Mouse (Mus musculus) layer of hippocampus, adult 6 months (tissue): Measurements from ENCODE around the gene Zcwpw1. TPM values are rescaled to one million over a fixed set of nuclear protein-coding genes. Genes with fewer than 3 reads are reported as not detected.

Experiments used
- long read RNA-seq, 2 experiments: library from polyadenylated mRNA; unstranded; transcript quantifications; one replicate each; pipeline ENCODE4 v2.0.0; 2019 to 2020
- polyA plus RNA-seq: library from polyadenylated mRNA; unstranded; fragments of <200 nt; fragmentation: Nextera tagmentation; gene quantifications from 2 replicates; pipeline ENCODE4 v1.2.3, GENCODE M21; 2021

The Zcwpw1 gene
- polyA plus RNA-seq: 3.1 and 3.5 TPM in 2 replicates
- long read RNA-seq, experiment 1, partial matches to known transcripts: 0 of 6 reads
- long read RNA-seq, experiment 1, other reads (novel, unspliced or antisense): 5 of 6 reads
- long read RNA-seq, experiment 2, transcript Zcwpw1-201 (17 exons, 2,222 nt): major isoform, 12 of 26 reads
- long read RNA-seq, experiment 2, partial matches to known transcripts: 2 of 26 reads
- long read RNA-seq, experiment 2, other reads (novel, unspliced or antisense): 12 of 26 reads

GRCm38 (mm10) chr5:137787151-137787928 is at the start of gene Zcwpw1, which contains the start of gene Mepce:
TSS of gene Zcwpw1 (plus strand) at chr5:137787798.
TSS of gene Mepce (minus strand) at chr5:137787655.

GRCm38 (mm10) chr5:137741023-137741931 is 46.3 kb upstream of the Zcwpw1 start, which contains the start of gene Nyap1:
TSS of gene Nyap1 (minus strand) at chr5:137741607.

GRCm38 (mm10) chr5:137745214-137746171 is 42.1 kb upstream of the Zcwpw1 start, which contains the start of gene Tsc22d4:
TSS of gene Tsc22d4 (plus strand) at chr5:137745730.

GRCm38 (mm10) chr5:137778635-137779034 is 9.0 kb upstream of the Zcwpw1 start, which contains the start of gene Ppp1r35:
TSS of gene Ppp1r35 (plus strand) at chr5:137778849.

GRCm38 (mm10) chr5:137835966-137836520 is 48.4 kb downstream of the Zcwpw1 start, which contains the start of gene Pilra:
TSS of gene Pilra (minus strand) at chr5:137836281.

GRCm38 (mm10) chr5:137857960-137858710 is 70.5 kb downstream of the Zcwpw1 start, which contains the start of gene Pilrb1:
TSS of gene Pilrb1 (minus strand) at chr5:137858106.

GRCm38 (mm10) chr5:137871644-137872380 is 84.2 kb downstream of the Zcwpw1 start, which contains the start of gene Pilrb2:
TSS of gene Pilrb2 (minus strand) at chr5:137871815.

Other genes with a start within 250 kb of the Zcwpw1 start
- 83.5 and 108 TPM in 2 replicates for gene Actl6b, start 234.3 kb upstream of the Zcwpw1 start, polyA plus RNA-seq
- 5.8 and 6.8 TPM in 2 replicates for gene Tfr2, start 218.0 kb upstream of the Zcwpw1 start, polyA plus RNA-seq
- 27.3 and 28.5 TPM in 2 replicates for gene Mospd3, start 186.7 kb upstream of the Zcwpw1 start, polyA plus RNA-seq
- 10.9 and 39.7 TPM in 2 replicates for gene Pcolce, start 174.0 kb upstream of the Zcwpw1 start, polyA plus RNA-seq
- not detected in 2 replicates for gene Fbxo24, start 158.8 kb upstream of the Zcwpw1 start, polyA plus RNA-seq
- gene Lrch4, start 158.7 kb upstream of the Zcwpw1 start, polyA plus RNA-seq: 4.9 and 5.3 TPM in 2 replicates
- gene Gm20605, start 158.6 kb upstream of the Zcwpw1 start, polyA plus RNA-seq: 0.31 and 0.34 TPM in 2 replicates
- gene Sap25, start 146.5 kb upstream of the Zcwpw1 start, polyA plus RNA-seq: 0.44 and 0.54 TPM in 2 replicates
- 0.11 and 0.36 TPM in 2 replicates for gene Irs3, start 142.1 kb upstream of the Zcwpw1 start, polyA plus RNA-seq
- gene Agfg2, start 103.1 kb upstream of the Zcwpw1 start, polyA plus RNA-seq: 17.0 and 19.7 TPM in 2 replicates
- 1.1 and 1.4 TPM in 2 replicates for gene Nyap1, start 46.2 kb upstream of the Zcwpw1 start, polyA plus RNA-seq
- gene Tsc22d4, start 42.1 kb upstream of the Zcwpw1 start, polyA plus RNA-seq: 452 and 506 TPM in 2 replicates
- gene Ppp1r35, start 8.9 kb upstream of the Zcwpw1 start, polyA plus RNA-seq: 31.0 and 33.0 TPM in 2 replicates
- 11.8 and 12.1 TPM in 2 replicates for gene Mepce, start 143 bp upstream of the Zcwpw1 start, polyA plus RNA-seq
- 0.84 and 1.5 TPM in 2 replicates for gene Pilra, start 48.5 kb downstream of the Zcwpw1 start, polyA plus RNA-seq
- gene Pilrb1, start 70.3 kb downstream of the Zcwpw1 start, polyA plus RNA-seq: not detected in 2 replicates
- gene Pilrb2, start 84.0 kb downstream of the Zcwpw1 start, polyA plus RNA-seq: not detected in 2 replicates
- not detected in 2 replicates for gene Cyp3a13, start 133.8 kb downstream of the Zcwpw1 start, polyA plus RNA-seq
- gene Gjc3, start 175.3 kb downstream of the Zcwpw1 start, polyA plus RNA-seq: 13.0 and 14.2 TPM in 2 replicates
- not detected in 2 replicates for gene Azgp1, start 193.7 kb downstream of the Zcwpw1 start, polyA plus RNA-seq
- not detected in 2 replicates for gene Smok3a, start 233.5 kb downstream of the Zcwpw1 start, polyA plus RNA-seq
- not detected in 2 replicates for gene Smok3b, start 233.6 kb downstream of the Zcwpw1 start, polyA plus RNA-seq